Mouse (Mus musculus) kidney, embryonic 15.5 days (tissue): ENCODE data around the gene 1700013F07Rik. TPM values are rescaled to one million over a fixed set of nuclear protein-coding genes. Genes with fewer than 3 reads are reported as not detected.
A peak's percentile ranks its signal among the peaks of the same experiment; 100 is the strongest.
"Not testable (repeated sequence)": the region's sequence is repeated elsewhere in the genome, so short reads cannot be mapped to it uniquely, and the experiment has no call there.

Experiments
- ATAC-seq: fragments of 200-750 bp; cut with Nextera tagmentation; replicated peaks from 2 replicates; pipeline ENCODE4 v1.8.0; 2017; ENCODE audit warnings: moderate TSS enrichment; ENCODE audit not compliant: low FRiP score
- H3K27ac ChIP-seq: fragments of 300-500 bp; sonication (generic); 2 replicates; pipeline ENCODE4 v1.5.1; 2015; ENCODE audit warnings: mild to moderate bottlenecking, inconsistent platforms
- H3K27me3 ChIP-seq: fragments of 300-500 bp; sonication (generic); 2 replicates; pipeline ENCODE4 v1.6.1; 2015; ENCODE audit warnings: inconsistent platforms
- H3K36me3 ChIP-seq: fragments of 300-500 bp; sonication (generic); 2 replicates; pipeline ENCODE4 v1.6.1; 2015; ENCODE audit warnings: inconsistent platforms
- H3K4me1 ChIP-seq: fragments of 300-500 bp; sonication (generic); 2 replicates; pipeline ENCODE4 v1.6.1; 2015; ENCODE audit warnings: inconsistent platforms
- H3K4me2 ChIP-seq: fragments of 300-500 bp; sonication (generic); 2 replicates; pipeline ENCODE4 v1.6.1; 2015; ENCODE audit warnings: moderate library complexity, mild to moderate bottlenecking, inconsistent platforms
- H3K4me3 ChIP-seq: fragments of 300-500 bp; sonication (generic); replicated peaks from 2 replicates; pipeline ENCODE4 v1.5.1; 2015; ENCODE audit warnings: mild to moderate bottlenecking, inconsistent platforms
- H3K9ac ChIP-seq: fragments of 300-500 bp; sonication (generic); 2 replicates; pipeline ENCODE4 v1.6.1; 2015; ENCODE audit warnings: mild to moderate bottlenecking, inconsistent platforms
- H3K9me3 ChIP-seq: fragments of 300-500 bp; sonication (generic); replicated peaks from 2 replicates; pipeline ENCODE4 v1.6.1; 2016; ENCODE audit warnings: inconsistent platforms
- WGBS: fragments of 180-500 bp; shearing (Covaris S2); methylation state at CpG from one replicate; pipeline ENCODE4 v1.1.7; 2015; ENCODE audit warnings: mixed read lengths; 5-methylcytosine and 5-hydroxymethylcytosine counted together
- polyA plus RNA-seq: library from polyadenylated mRNA; unstranded; fragments of >200 nt; fragmentation: Nextera tagmentation; extraction: Ambion mirVana; gene quantifications from 2 replicates; pipeline ENCODE4 v1.2.1, GENCODE M21; 2015

1700013F07Rik gene
- 0.50 TPM in 1 of 2 replicates, not detected in the other for polyA plus RNA-seq

- Histone ChIP-seq H3K4me2 (no peak within 1 kb of the TSS), H3K27ac (no peak within 1 kb of the TSS), H3K27me3 (peaks cover 39% of the 10 kb centered on the region), H3K9ac (no peak within 1 kb of the TSS), H3K4me3 (no peak within 1 kb of the TSS), H3K9me3 (no peaks in the 10 kb centered on the region), H3K36me3 (no peaks in the 10 kb centered on the region), H3K4me1 (peaks cover 15% of the 10 kb centered on the region)
- 87% methylated on average over 6 of the region's 6 CpGs for WGBS
- no peak for ATAC-seq
Observed at GRCm38 (mm10) chr3:108533951-108534350, at the start of gene 1700013F07Rik. Gene 1700013F07Rik, plus strand, starts transcription at chr3:108534150.

GRCm38 (mm10) chr3:108484749-108485148, 49.2 kb upstream of the 1700013F07Rik start:
- no peak overlapping the region for H3K9ac ChIP-seq
- peaks cover 5% of the 10 kb centered on the region; the same call in 1 of the 2 replicates for H3K27me3 ChIP-seq
- no peak for ATAC-seq
- no peak overlapping the region for H3K4me3 ChIP-seq
- H3K27ac ChIP-seq = no peak overlapping the region
- 87% methylated on average over 4 of the region's 4 CpGs for WGBS
- no peak overlapping the region for H3K4me2 ChIP-seq
- no peaks in the 10 kb centered on the region for H3K9me3 ChIP-seq
- H3K4me1 ChIP-seq = no peaks in the 10 kb centered on the region
- H3K36me3 ChIP-seq = no peaks in the 10 kb centered on the region

- WGBS = 50% methylated on average over 3 of the region's 3 CpGs
- Histone ChIP-seq H3K36me3 (no peaks in the 10 kb centered on the region), H3K27me3 (no peaks in the 10 kb centered on the region), H3K4me1 (no peaks in the 10 kb centered on the region), H3K4me3 (no peak overlapping the region), H3K9ac (no peak overlapping the region), H3K27ac (no peak overlapping the region), H3K4me2 (no peak overlapping the region), H3K9me3 (no peaks in the 10 kb centered on the region)
- no peak for ATAC-seq
Observed at GRCm38 (mm10) chr3:108489968-108490367, 44.0 kb upstream of the 1700013F07Rik start.

GRCm38 (mm10) chr3:108494861-108495474, 39.0 kb upstream of the 1700013F07Rik start:
- WGBS = 66% methylated on average over 9 of the region's 9 CpGs
- H3K9me3 ChIP-seq = no peaks in the 10 kb centered on the region
- H3K4me1 ChIP-seq = no peaks in the 10 kb centered on the region; the same call in 1 of the 2 replicates
- H3K27me3 ChIP-seq = peaks cover 4% of the 10 kb centered on the region; the same call in 1 of the 2 replicates
- no peak overlapping the region for H3K27ac ChIP-seq
- ATAC-seq = no peak
- no peak overlapping the region for H3K9ac ChIP-seq
- H3K4me2 ChIP-seq = no peak overlapping the region
- H3K36me3 ChIP-seq = no peaks in the 10 kb centered on the region
- H3K4me3 ChIP-seq = no peak overlapping the region

GRCm38 (mm10) chr3:108495486-108495885, 38.5 kb upstream of the 1700013F07Rik start:
- no peak overlapping the region for H3K4me3 ChIP-seq
- no peaks in the 10 kb centered on the region; the same call in 1 of the 2 replicates for H3K4me1 ChIP-seq
- no peaks in the 10 kb centered on the region for H3K36me3 ChIP-seq
- peaks cover 4% of the 10 kb centered on the region; the same call in 1 of the 2 replicates for H3K27me3 ChIP-seq
- 35% methylated on average over 4 of the region's 4 CpGs for WGBS
- no peaks in the 10 kb centered on the region for H3K9me3 ChIP-seq
- H3K27ac ChIP-seq = no peak overlapping the region
- ATAC-seq = no peak
- peak overlapping the region; percentile 32; the same call in 1 of the 2 replicates for H3K4me2 ChIP-seq
- no peak overlapping the region for H3K9ac ChIP-seq

GRCm38 (mm10) chr3:108497602-108498001, 36.3 kb upstream of the 1700013F07Rik start:
- 36% methylated on average over 9 of the region's 9 CpGs for WGBS
- peak; percentile 71 for ATAC-seq
- H3K4me2 ChIP-seq = no peak overlapping the region
- H3K4me1 ChIP-seq = no peaks in the 10 kb centered on the region; the same call in 1 of the 2 replicates
- H3K9me3 ChIP-seq = no peaks in the 10 kb centered on the region
- no peak overlapping the region for H3K9ac ChIP-seq
- H3K4me3 ChIP-seq = no peak overlapping the region
- no peaks in the 10 kb centered on the region for H3K36me3 ChIP-seq
- no peak overlapping the region for H3K27ac ChIP-seq
- H3K27me3 ChIP-seq = peaks cover 4% of the 10 kb centered on the region; the same call in 1 of the 2 replicates

GRCm38 (mm10) chr3:108499826-108500225, 34.1 kb upstream of the 1700013F07Rik start:
- no peak overlapping the region for H3K4me2 ChIP-seq
- no peak overlapping the region for H3K9ac ChIP-seq
- H3K27me3 ChIP-seq = peaks cover 4% of the 10 kb centered on the region; the same call in 1 of the 2 replicates
- peaks cover 8% of the 10 kb centered on the region; the same call in 1 of the 2 replicates for H3K4me1 ChIP-seq
- no peaks in the 10 kb centered on the region for H3K9me3 ChIP-seq
- no peaks in the 10 kb centered on the region for H3K36me3 ChIP-seq
- 0 out of 2 replicates have a peak, but pooled peaks have one; percentile 49 for ATAC-seq
- no peak overlapping the region for H3K27ac ChIP-seq
- no peak overlapping the region for H3K4me3 ChIP-seq
- WGBS = 83% methylated on average over 8 of the region's 8 CpGs

GRCm38 (mm10) chr3:108501411-108501810, 32.5 kb upstream of the 1700013F07Rik start:
- not testable (repeated sequence) for H3K27me3 ChIP-seq, H3K36me3 ChIP-seq, H3K4me1 ChIP-seq, H3K4me3 ChIP-seq, ATAC-seq, H3K9me3 ChIP-seq, H3K4me2 ChIP-seq, H3K9ac ChIP-seq, H3K27ac ChIP-seq
- 50% methylated on average over 3 of the region's 3 CpGs for WGBS

GRCm38 (mm10) chr3:108503908-108504307, 30.0 kb upstream of the 1700013F07Rik start:
- H3K27me3 ChIP-seq = no peaks in the 10 kb centered on the region
- no peak overlapping the region for H3K4me2 ChIP-seq
- H3K27ac ChIP-seq = no peak overlapping the region
- H3K4me3 ChIP-seq = no peak overlapping the region
- no peak for ATAC-seq
- WGBS = 59% methylated on average over 4 of the region's 4 CpGs
- peaks cover 8% of the 10 kb centered on the region; the same call in 1 of the 2 replicates for H3K4me1 ChIP-seq
- no peaks in the 10 kb centered on the region for H3K36me3 ChIP-seq
- H3K9ac ChIP-seq = no peak overlapping the region
- no peaks in the 10 kb centered on the region for H3K9me3 ChIP-seq

- Histone ChIP-seq H3K27me3 (0 out of 2 replicates have a peak, but pooled peaks cover 3% of the 10 kb centered on the region), H3K4me1 (peaks cover 8% of the 10 kb centered on the region; the same call in 1 of the 2 replicates), H3K4me3 (no peak overlapping the region), H3K4me2 (no peak overlapping the region), H3K9me3 (no peaks in the 10 kb centered on the region), H3K36me3 (no peaks in the 10 kb centered on the region), H3K27ac (no peak overlapping the region), H3K9ac (no peak overlapping the region)
- ATAC-seq = no peak; the same call in 1 of the 2 replicates
- WGBS = 64% methylated on average over 4 of the region's 4 CpGs
Observed at GRCm38 (mm10) chr3:108508745-108509474, 25.0 kb upstream of the 1700013F07Rik start.

- H3K27ac ChIP-seq = no peak overlapping the region
- H3K27me3 ChIP-seq = 0 out of 2 replicates have a peak, but pooled peaks cover 3% of the 10 kb centered on the region
- H3K9me3 ChIP-seq = no peaks in the 10 kb centered on the region
- ATAC-seq = no peak
- H3K9ac ChIP-seq = no peak overlapping the region
- H3K36me3 ChIP-seq = no peaks in the 10 kb centered on the region
- 61% methylated on average over 2 of the region's 2 CpGs for WGBS
- peaks cover 4% of the 10 kb centered on the region; the same call in 1 of the 2 replicates for H3K4me1 ChIP-seq
- no peak overlapping the region for H3K4me2 ChIP-seq
- no peak overlapping the region for H3K4me3 ChIP-seq
Observed at GRCm38 (mm10) chr3:108510156-108510555, 23.8 kb upstream of the 1700013F07Rik start.
